Mouse (Mus musculus) gastrocnemius, postnatal 14 days (tissue): Measurements from ENCODE around the gene Ptms. TPM values are rescaled to one million over a fixed set of nuclear protein-coding genes. Genes with fewer than 3 reads are reported as not detected.

Experiments
- DNase-seq: peaks from one replicate; pipeline ENCODE4 v3.0.0; 2021; ENCODE audit warnings: mixed read lengths
- intact Hi-C: fragments of 180-260 bp; cut with DNase I; formaldehyde crosslinking; loops from one replicate; pipeline ENCODE4 v1.15.1; 2025; ENCODE audit warnings: low total_unique reads
- total RNA-seq, 2 experiments: library from RNA; stranded (reverse); gene quantifications; 2 replicates each; pipeline ENCODE4 v1.2.3; 2021

The Ptms gene
- total RNA-seq, 2 experiments from 2014 or later = 225 to 266 TPM

- no peak for DNase-seq
- intact Hi-C loops = no loop called here
Observed at GRCm38 (mm10) chr6:124881821-124882220, 38.1 kb downstream of the Ptms start.

GRCm38 (mm10) chr6:124879390-124879789, 40.5 kb downstream of the Ptms start:
- intact Hi-C loops = no loop called here

GRCm38 (mm10) chr6:124874348-124874747, 45.6 kb downstream of the Ptms start:
- intact Hi-C loops = no loop called here
- DNase-seq = no peak

More at GRCm38 (mm10) chr6:124879390-124879789, 40.5 kb downstream of the Ptms start:
- DNase-seq = no peak

- intact Hi-C loops = no loop called here
- DNase-seq = no peak
Observed at GRCm38 (mm10) chr6:124866560-124866959, 53.3 kb downstream of the Ptms start.

- intact Hi-C loops = no loop called here
- DNase-seq = no peak
Observed at GRCm38 (mm10) chr6:124865766-124866362, 54.0 kb downstream of the Ptms start.

Other genes starting within 250 kb of the Ptms start
- gene Emg1, start 207.9 kb downstream of the Ptms start, total RNA-seq = 10 to 100 TPM; 51.8 to 57.5 TPM
- gene Phb2, start 207.8 kb downstream of the Ptms start, total RNA-seq = 100 to 1,000 TPM; 179 to 184 TPM
- gene Ptpn6, start 181.4 kb downstream of the Ptms start, total RNA-seq = 1 to 10 TPM; 1.7 to 1.9 TPM
- gene Grcc10, start 178.7 kb downstream of the Ptms start, total RNA-seq = 100 to 1,000 TPM; 207 to 228 TPM
- not detected for gene Gm45234, start 164.1 kb downstream of the Ptms start, total RNA-seq
- 10 to 100 TPM; 30.8 to 35.8 TPM for gene Atn1, start 163.6 kb downstream of the Ptms start, total RNA-seq
- gene Eno2, start 150.4 kb downstream of the Ptms start, total RNA-seq = 1 to 10 TPM; 1.9 to 2.3 TPM
- not detected for gene Lrrc23, start 140.4 kb downstream of the Ptms start, total RNA-seq
- 1 to 10 TPM; 3.7 to 4.8 TPM for gene Spsb2, start 111.4 kb downstream of the Ptms start, total RNA-seq
- 1,000 to 10,000 TPM; 2,868 to 2,952 TPM for gene Tpi1, start 105.8 kb downstream of the Ptms start, total RNA-seq
- 10 to 100 TPM; 55.3 to 61.9 TPM for gene Usp5, start 90.6 kb downstream of the Ptms start, total RNA-seq
- gene Cdca3, start 90.6 kb downstream of the Ptms start, total RNA-seq = 1 to 10 TPM; 4.6 to 5.0 TPM
- gene Gnb3, start 79.8 kb downstream of the Ptms start, total RNA-seq = 1 to 10 TPM; 6.6 to 7.0 TPM
- gene P3h3, start 62.4 kb downstream of the Ptms start, total RNA-seq = 10 to 100 TPM; 19.7 to 24.2 TPM
- gene Gpr162, start 56.1 kb downstream of the Ptms start, total RNA-seq = under 1 TPM; 0.33 to 0.45 TPM
- gene Cd4, start 31.9 kb downstream of the Ptms start, total RNA-seq = under 1 TPM; 0.27 to 0.51 TPM
- under 1 TPM; 0.43 to 0.62 TPM for gene Lag3, start 8.4 kb downstream of the Ptms start, total RNA-seq
- gene Mlf2, start 11.3 kb upstream of the Ptms start, total RNA-seq = 100 to 1,000 TPM; 250 to 257 TPM
- 100 to 1,000 TPM in 1 of 2 experiments, 10 to 100 TPM in 1; 99.1 to 100 TPM for gene Cops7a, start 45.4 kb upstream of the Ptms start, total RNA-seq
- gene Pianp, start 76.6 kb upstream of the Ptms start, total RNA-seq = under 1 TPM; 0.16 to 0.72 TPM
- gene Zfp384, start 89.0 kb upstream of the Ptms start, total RNA-seq = 10 to 100 TPM; 20.1 to 20.7 TPM
- gene Ing4, start 119.7 kb upstream of the Ptms start, total RNA-seq = 10 to 100 TPM; 29.6 TPM
- 1 to 10 TPM; 1.4 to 2.5 TPM for gene Acrbp, start 129.6 kb upstream of the Ptms start, total RNA-seq
- under 1 TPM in 1 of 2 experiments, not detected in 1; 0.24 TPM for gene Lpar5, start 147.8 kb upstream of the Ptms start, total RNA-seq
- 10 to 100 TPM; 75.1 to 84.3 TPM for gene Chd4, start 175.9 kb upstream of the Ptms start, total RNA-seq
- 10 to 100 TPM; 16.0 to 20.4 TPM for gene Nop2, start 211.8 kb upstream of the Ptms start, total RNA-seq
- gene Iffo1, start 225.1 kb upstream of the Ptms start, total RNA-seq = 10 to 100 TPM; 24.0 to 28.7 TPM
- gene Gapdh, start 246.4 kb upstream of the Ptms start, total RNA-seq = over 10,000 TPM in 1 of 2 experiments, 1,000 to 10,000 TPM in 1; 9,479 to 10,041 TPM